ENCODE assay signal across 18 mouse cellular contexts in the genomic region with DNA sequence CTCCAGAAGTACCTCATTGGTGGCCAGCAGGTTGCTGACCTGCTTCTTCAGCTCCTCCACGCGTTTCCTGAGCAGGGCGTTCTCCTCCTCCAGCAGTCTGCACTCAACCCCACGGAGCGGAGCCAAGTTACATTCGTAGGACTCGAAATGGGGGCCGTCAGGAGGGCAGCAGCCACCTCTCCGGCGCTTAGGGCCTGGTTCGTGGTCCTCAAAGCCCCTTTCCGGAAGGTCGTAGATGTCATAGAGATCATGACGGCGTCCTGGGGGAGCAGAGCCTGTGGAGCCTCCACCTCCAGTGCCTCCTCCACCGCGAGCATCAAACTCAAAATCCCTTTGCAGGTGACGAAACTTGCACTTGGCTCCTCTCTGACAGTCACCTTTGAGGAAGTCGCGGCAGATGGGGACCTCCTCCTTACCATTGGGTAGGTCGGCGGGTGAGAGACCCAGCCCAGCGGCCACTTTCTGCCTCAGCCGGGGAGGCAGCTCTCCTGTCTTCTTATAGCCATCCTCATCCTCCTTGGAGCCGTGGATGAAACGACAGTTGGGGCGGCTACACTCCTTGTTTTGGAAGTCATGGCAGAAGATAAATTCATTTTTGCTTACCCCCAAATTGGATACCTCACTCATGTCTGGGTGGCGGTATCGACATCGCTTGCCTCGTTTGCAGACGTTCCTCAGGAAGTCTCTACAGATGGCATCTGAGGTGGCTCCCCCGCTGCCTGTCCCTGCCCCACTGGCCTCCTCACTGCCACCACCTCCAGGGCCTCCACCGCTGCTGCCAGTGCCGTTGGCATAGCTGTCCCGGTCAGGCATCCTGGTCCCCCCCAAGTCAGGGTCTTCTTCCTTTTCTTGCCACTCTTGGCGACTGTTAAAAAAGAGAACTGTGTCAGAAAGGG. TPM values are rescaled to one million over a fixed set of nuclear protein-coding genes. Genes with fewer than 3 reads are reported as not detected.
DNase-seq lines count a peak whose midpoint lies in the region; ATAC-seq lines count a peak whose summit lies in the region.
"Had no signal": no experiment of that assay in that cellular context is flagged by ENCODE, and none has a peak within 500 bp of the region (broad histone marks: within the 10 kb centered on the region; RNA-seq: fewer than 3 reads in every experiment).

No protein-coding gene starts in this region.

- H3K9ac ChIP-seq in kidney, embryonic 16.5 days (replicated peaks; ENCODE audit: low read length) = no peak overlapping the region
- H3K9ac ChIP-seq: embryonic facial prominence, embryonic 15.5 days; heart, embryonic 15.5 days; hindbrain, embryonic 13.5 days; intestine, embryonic 15.5 days; kidney, embryonic 15.5 days; stomach, embryonic 15.5 days had no signal

- peak; percentile 62 for DNase-seq in cerebellum, adult 9-11 months
- no peak for DNase-seq in cerebellum, postnatal 36 days
- DNase-seq in kidney, adult 9 months = peak; percentile 22
- peak; percentile 23 for DNase-seq in thymus, postnatal 4 days
- DNase-seq in thymus, postnatal 36 days = no peak
- no peak for DNase-seq in retina, embryonic 14.5 days (ENCODE audit: low spot score)
- DNase-seq: B cell, adult 2 months; right cerebral cortex, adult 18-20 months had no signal

- no peak for ATAC-seq in kidney, embryonic 16.5 days (ENCODE audit: low FRiP score, low TSS enrichment)
- ATAC-seq: intestine, embryonic 15.5 days; lung, postnatal 0 days had no signal

- no peaks in the 10 kb centered on the region for H3K9me3 ChIP-seq in kidney, embryonic 16.5 days (ENCODE audit: low read length)
- H3K9me3 ChIP-seq: embryonic facial prominence, embryonic 15.5 days; heart, embryonic 15.5 days; hindbrain, embryonic 13.5 days; intestine, embryonic 15.5 days; kidney, embryonic 15.5 days; stomach, embryonic 15.5 days had no signal

- H3K4me2 ChIP-seq in kidney, embryonic 16.5 days (replicated peaks; ENCODE audit: low read depth, low read length) = no peak overlapping the region
- H3K4me2 ChIP-seq: embryonic facial prominence, embryonic 15.5 days; heart, embryonic 15.5 days; hindbrain, embryonic 13.5 days; stomach, embryonic 15.5 days had no signal

- H3K4me1 ChIP-seq in kidney, embryonic 16.5 days (ENCODE audit: insufficient read depth, low read length) = peaks cover 6% of the 10 kb centered on the region
- H3K4me1 ChIP-seq: stomach, embryonic 15.5 days had no signal

- no peak overlapping the region for H3K27ac ChIP-seq in kidney, embryonic 16.5 days (ENCODE audit: low read length)
- H3K27ac ChIP-seq: embryonic facial prominence, embryonic 15.5 days; hindbrain, embryonic 13.5 days; intestine, embryonic 15.5 days; kidney, embryonic 15.5 days; layer of hippocampus, adult 2 months; liver, embryonic 14.5 days had no signal

- no peak overlapping the region for H3K4me3 ChIP-seq in kidney, embryonic 16.5 days (ENCODE audit: low read length)
- H3K4me3 ChIP-seq: embryonic facial prominence, embryonic 15.5 days; heart, embryonic 15.5 days; hindbrain, embryonic 13.5 days; intestine, embryonic 15.5 days; layer of hippocampus, adult 2 months; stomach, embryonic 15.5 days had no signal

- H3K27me3 ChIP-seq in kidney, embryonic 16.5 days (ENCODE audit: insufficient read depth, low read length) = no peaks in the 10 kb centered on the region
- H3K27me3 ChIP-seq: embryonic facial prominence, embryonic 15.5 days; heart, embryonic 15.5 days; hindbrain, embryonic 13.5 days; intestine, embryonic 15.5 days; kidney, embryonic 15.5 days; stomach, embryonic 15.5 days had no signal

- peaks cover 37% of the 10 kb centered on the region for H3K36me3 ChIP-seq in kidney, embryonic 16.5 days (ENCODE audit: insufficient read depth, low read length)

- 92% methylated on average over 37 of the region's 37 CpGs for WGBS in kidney, embryonic 16.5 days

RNA-seq across cellular contexts. Expression of gene Zc3h10, which starts 2.7 kb away (rescaled TPM):
- polyA plus RNA-seq in kidney, embryonic 16.5 days (2015; fragmentation: Nextera tagmentation; extraction: Ambion mirVana) = 16.2 and 16.6 TPM in 2 replicates

RNA-seq across cellular contexts. Expression of gene Rpl41, which starts 4.2 kb away (rescaled TPM):
- 3,659 and 3,733 TPM in 2 replicates for polyA plus RNA-seq in kidney, embryonic 16.5 days (2015; fragmentation: Nextera tagmentation; extraction: Ambion mirVana)

RNA-seq across cellular contexts. Expression of gene Esyt1, which starts 19.3 kb away (rescaled TPM):
- polyA plus RNA-seq in kidney, embryonic 16.5 days (2015; fragmentation: Nextera tagmentation; extraction: Ambion mirVana) = 23.2 and 24.2 TPM in 2 replicates

RNA-seq across cellular contexts. Expression of gene Pa2g4, which starts 20.9 kb away (rescaled TPM):
- polyA plus RNA-seq in kidney, embryonic 16.5 days (2015; fragmentation: Nextera tagmentation; extraction: Ambion mirVana) = 200 and 203 TPM in 2 replicates

RNA-seq across cellular contexts. Expression of gene Erbb3, which starts 44.5 kb away (rescaled TPM):
- polyA plus RNA-seq in kidney, embryonic 16.5 days (2015; fragmentation: Nextera tagmentation; extraction: Ambion mirVana) = 11.5 and 12.8 TPM in 2 replicates

Comparison
In these comparisons a context has a peak if more than half of its experiments do, and no peak if none do; other contexts are left out.
1. DNase-seq: peak in cerebellum, adult 9-11 months (single experiment), kidney, adult 9 months (single experiment) and thymus, postnatal 4 days (single experiment); none in cerebellum, postnatal 36 days (0 of 2), thymus, postnatal 36 days (0 of 2) and retina, embryonic 14.5 days (single experiment).